Mouse (Mus musculus) intestine, embryonic 16.5 days (tissue): Measurements from ENCODE around the gene Zfp809. TPM values are rescaled to one million over a fixed set of nuclear protein-coding genes. Genes with fewer than 3 reads are reported as not detected.

Experiments used
- ATAC-seq: fragments of 200-750 bp; cut with Nextera tagmentation; 2 replicates; pipeline ENCODE4 v1.8.0; 2017; ENCODE audit warnings: moderate TSS enrichment, moderate library complexity
- H3K27ac ChIP-seq: fragments of 300-500 bp; sonication (generic); 2 replicates; pipeline ENCODE4 v1.5.1; 2014; ENCODE audit warnings: mild to moderate bottlenecking, low read length
- H3K27me3 ChIP-seq: fragments of 300-500 bp; sonication (generic); replicated peaks from 2 replicates; pipeline ENCODE4 v1.6.1; 2014; ENCODE audit warnings: low read length, control low read depth, mixed read lengths; ENCODE audit not compliant: control insufficient read depth, insufficient read depth
- H3K36me3 ChIP-seq: fragments of 300-500 bp; sonication (generic); 2 replicates; pipeline ENCODE4 v1.6.1; 2014; ENCODE audit warnings: low read length, control low read depth; ENCODE audit not compliant: control insufficient read depth, insufficient read depth
- H3K4me1 ChIP-seq: fragments of 300-500 bp; sonication (generic); 2 replicates; pipeline ENCODE4 v1.6.1; 2014; ENCODE audit warnings: low read length, control low read depth, mixed read lengths; ENCODE audit not compliant: control insufficient read depth, insufficient read depth
- H3K4me2 ChIP-seq: fragments of 300-500 bp; sonication (generic); 2 replicates; pipeline ENCODE4 v1.6.1; 2014; ENCODE audit warnings: low read depth, low read length, control low read depth
- H3K4me3 ChIP-seq: fragments of 300-500 bp; sonication (generic); 2 replicates; pipeline ENCODE4 v1.5.1; 2014; ENCODE audit warnings: mild to moderate bottlenecking, low read length
- H3K9ac ChIP-seq: fragments of 300-500 bp; sonication (generic); 2 replicates; pipeline ENCODE4 v1.6.1; 2014; ENCODE audit warnings: low read depth, low read length
- H3K9me3 ChIP-seq: fragments of 300-500 bp; sonication (generic); 2 replicates; pipeline ENCODE4 v1.6.1; 2016; ENCODE audit warnings: low read length, control low read depth; ENCODE audit not compliant: control insufficient read depth
- WGBS: fragments of 180-500 bp; shearing (Covaris S2); extraction: QIAGEN DNeasy Blood & Tissue Kit; methylation state at CpG from one replicate; pipeline ENCODE4 v1.1.7; 2014; 5-methylcytosine and 5-hydroxymethylcytosine counted together
- polyA plus RNA-seq: library from polyadenylated mRNA; unstranded; fragments of >200 nt; fragmentation: Nextera tagmentation; extraction: Ambion mirVana; gene quantifications from 2 replicates; pipeline ENCODE4 v1.2.1, GENCODE M21; 2015

Gene Zfp809
- polyA plus RNA-seq, 1 experiment from 2014 or later: 21.8 TPM

DNA sequence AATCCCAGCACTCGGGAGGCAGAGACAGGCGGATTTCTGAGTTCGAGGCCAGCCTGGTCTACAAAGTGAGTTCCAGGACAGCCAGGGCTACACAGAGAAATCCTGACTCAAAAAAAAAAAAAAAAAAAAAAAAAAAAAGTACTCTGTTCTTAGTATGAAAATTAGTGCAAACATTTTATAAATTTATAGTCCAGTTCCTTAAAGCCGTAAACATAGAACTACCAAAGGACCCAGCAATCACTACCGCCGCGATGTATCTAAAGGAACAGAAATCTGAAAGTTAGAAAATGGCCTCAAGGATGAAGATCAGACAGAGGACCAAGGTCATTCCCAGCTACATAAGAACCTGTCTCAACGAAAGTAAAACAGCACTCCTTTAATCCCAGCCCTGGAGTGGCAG lies 33.3 kb downstream of the Zfp809 start:
- ATAC-seq: no peak
- H3K4me3 ChIP-seq: peak overlapping the region; percentile 74
- H3K9ac ChIP-seq: peak overlapping the region; percentile 84
- peak overlapping the region; percentile 54 for H3K4me2 ChIP-seq
- no peaks in the 10 kb centered on the region for H3K27me3 ChIP-seq
- peak overlapping the region; percentile 20; the same call in 1 of the 2 replicates for H3K27ac ChIP-seq
- no peaks in the 10 kb centered on the region; the same call in 1 of the 2 replicates for H3K4me1 ChIP-seq
- no peaks in the 10 kb centered on the region; the same call in 1 of the 2 replicates for H3K9me3 ChIP-seq
- H3K36me3 ChIP-seq: peaks cover 9% of the 10 kb centered on the region
- WGBS: 81% methylated on average over 8 of the region's 8 CpGs

DNA sequence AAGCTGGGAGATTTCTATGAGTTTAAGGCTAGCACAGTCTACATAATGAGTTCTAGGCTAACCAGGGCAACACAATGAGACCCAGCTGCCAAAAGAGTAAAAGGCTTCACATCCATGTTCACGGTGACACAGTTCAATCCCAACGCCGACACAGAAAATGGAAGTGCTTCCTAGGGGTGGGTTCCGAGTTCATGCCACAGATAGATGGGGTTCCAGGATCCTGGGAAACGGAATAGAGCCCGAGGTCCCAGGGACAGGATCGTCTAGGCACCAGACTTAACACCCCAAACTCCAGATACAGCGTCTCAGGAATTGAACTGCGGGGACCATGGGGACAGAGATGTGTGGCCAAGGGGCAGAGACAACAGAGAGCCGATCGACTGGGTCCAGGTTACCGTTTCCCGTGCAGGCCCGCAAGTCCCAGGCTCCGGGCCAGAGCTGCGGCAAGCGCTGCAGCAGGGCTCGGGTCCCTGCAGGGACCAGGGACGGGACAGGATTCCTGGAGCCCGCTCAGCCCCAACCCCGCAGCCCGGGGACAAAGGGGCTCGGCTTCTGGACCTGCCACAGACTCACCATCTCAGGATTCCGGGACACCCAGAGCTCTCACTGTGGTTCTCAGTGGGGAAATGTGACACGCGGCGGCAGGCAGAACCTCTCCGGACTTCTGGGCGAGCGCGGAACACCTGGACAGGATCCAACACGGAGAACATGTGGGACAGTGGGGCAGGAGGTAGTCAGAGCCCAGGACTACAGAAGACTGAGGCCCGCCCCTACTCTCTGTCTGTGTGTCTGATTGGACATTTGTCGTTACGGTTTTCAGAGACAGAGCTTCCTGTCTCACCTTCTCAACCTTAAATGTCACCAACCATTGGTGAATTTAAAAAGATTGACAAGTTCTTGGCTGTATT lies 33.9 kb downstream of the Zfp809 start, which contains the start of gene Zfp599:
Gene Zfp599, minus strand, starts transcription at position 712 of the 908 bp plus-strand sequence.
- WGBS: 1% methylated on average over 35 of the region's 35 CpGs
- peaks cover 6% of the 10 kb centered on the region; the same call in 1 of the 2 replicates for H3K36me3 ChIP-seq
- peak within 1 kb of the TSS; percentile 54 for H3K4me2 ChIP-seq
- H3K4me1 ChIP-seq: no peaks in the 10 kb centered on the region; the same call in 1 of the 2 replicates
- peak; percentile 100 for ATAC-seq
- peak within 1 kb of the TSS; percentile 74 for H3K4me3 ChIP-seq
- peak within 1 kb of the TSS; percentile 20; the same call in 1 of the 2 replicates for H3K27ac ChIP-seq
- H3K9ac ChIP-seq: peak within 1 kb of the TSS; percentile 84
- H3K27me3 ChIP-seq: no peaks in the 10 kb centered on the region
- H3K9me3 ChIP-seq: no peaks in the 10 kb centered on the region; the same call in 1 of the 2 replicates

DNA sequence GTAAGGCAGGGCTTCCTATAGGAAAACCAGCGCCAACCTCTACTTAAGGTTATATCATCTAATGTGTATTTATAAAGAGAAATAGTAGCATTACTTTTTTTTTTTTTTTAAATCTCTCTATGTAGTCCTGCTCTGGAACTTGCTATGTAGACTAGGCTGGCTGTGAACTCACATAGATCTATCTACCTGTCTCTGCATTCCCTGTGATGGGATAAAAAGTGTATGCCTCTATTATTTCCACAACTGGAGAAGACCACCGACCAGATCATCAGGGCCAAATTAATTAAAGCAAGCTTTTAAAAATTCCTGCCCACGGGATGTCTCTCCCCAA lies 34.5 kb downstream of the Zfp809 start:
- Histone ChIP-seq H3K4me2 (peak overlapping the region; percentile 54), H3K9me3 (no peaks in the 10 kb centered on the region; the same call in 1 of the 2 replicates), H3K9ac (no peak overlapping the region), H3K4me3 (peak overlapping the region; percentile 74), H3K27ac (no peak overlapping the region), H3K36me3 (peaks cover 6% of the 10 kb centered on the region; the same call in 1 of the 2 replicates), H3K27me3 (no peaks in the 10 kb centered on the region), H3K4me1 (no peaks in the 10 kb centered on the region; the same call in 1 of the 2 replicates)
- ATAC-seq: no peak
- 26% methylated on average over 3 of the region's 3 CpGs for WGBS

DNA sequence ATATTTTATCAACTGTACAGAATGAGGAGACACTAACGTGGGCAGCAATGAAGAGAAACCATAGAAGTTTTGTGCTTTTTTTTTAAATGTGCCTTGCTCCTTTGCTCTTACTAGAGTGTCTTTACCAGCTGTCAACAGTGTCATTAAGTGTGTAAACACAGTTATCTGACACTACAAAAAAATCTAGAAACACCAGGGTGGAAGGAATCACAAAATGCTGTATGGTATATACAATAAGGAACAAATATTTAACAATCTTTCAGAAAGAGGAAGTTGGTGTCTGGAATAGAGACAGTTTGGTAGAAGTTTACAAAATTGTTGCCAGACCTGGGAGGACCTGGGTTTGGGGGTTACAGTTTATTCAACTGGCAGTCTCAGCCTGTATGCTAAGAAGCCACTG lies 36.1 kb downstream of the Zfp809 start:
- Histone ChIP-seq H3K4me2 (no peak overlapping the region), H3K27ac (no peak overlapping the region), H3K4me3 (no peak overlapping the region), H3K4me1 (no peaks in the 10 kb centered on the region; the same call in 1 of the 2 replicates), H3K27me3 (no peaks in the 10 kb centered on the region), H3K36me3 (no peaks in the 10 kb centered on the region), H3K9me3 (no peaks in the 10 kb centered on the region), H3K9ac (no peak overlapping the region)
- no peak for ATAC-seq
- WGBS: 56% methylated on average over 1 of the region's 1 CpGs

DNA sequence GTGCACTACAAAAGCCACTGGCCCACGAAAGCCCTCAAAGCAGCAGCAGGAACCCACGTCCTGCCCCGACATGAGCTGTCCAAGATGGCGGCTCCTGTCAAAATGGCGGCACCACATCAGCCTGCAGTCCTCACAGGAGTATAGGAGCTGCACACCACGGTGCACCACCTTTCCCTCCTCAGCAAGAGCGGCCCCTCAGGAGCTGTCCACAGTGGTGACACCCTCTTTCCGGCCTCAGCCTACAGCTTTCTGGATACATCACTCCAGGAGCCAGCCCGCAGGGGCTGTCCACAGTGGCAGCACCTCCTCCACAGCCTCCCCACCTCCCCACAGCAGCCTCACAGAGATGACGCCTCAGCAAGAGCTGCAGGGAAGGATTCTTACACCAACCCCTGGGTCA lies 37.1 kb downstream of the Zfp809 start:
- Histone ChIP-seq H3K4me2 (no peak overlapping the region), H3K9ac (no peak overlapping the region), H3K36me3 (no peaks in the 10 kb centered on the region), H3K4me3 (no peak overlapping the region), H3K27ac (no peak overlapping the region), H3K4me1 (no peaks in the 10 kb centered on the region; the same call in 1 of the 2 replicates), H3K9me3 (no peaks in the 10 kb centered on the region), H3K27me3 (no peaks in the 10 kb centered on the region)
- ATAC-seq: no peak
- WGBS: 85% methylated on average over 10 of the region's 10 CpGs

DNA sequence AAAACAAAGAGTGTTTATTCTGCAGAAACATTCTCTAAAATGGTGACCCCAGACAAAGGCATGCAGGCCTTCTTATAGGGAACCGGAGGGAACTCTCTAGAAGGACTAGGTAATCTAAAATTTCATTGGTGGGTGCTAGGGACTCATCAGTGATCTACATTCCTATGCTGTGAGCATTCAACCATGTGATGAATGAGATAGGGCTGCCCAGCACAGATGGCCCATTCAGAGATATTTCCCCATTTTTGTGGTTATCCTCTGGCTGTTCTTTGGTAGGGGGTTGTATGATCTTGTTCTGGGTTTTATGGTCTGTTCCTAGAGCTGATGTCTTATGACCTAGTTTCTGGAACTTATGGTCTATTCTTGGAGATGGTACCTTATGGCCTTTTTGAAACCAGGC lies 43.4 kb downstream of the Zfp809 start:
- Histone ChIP-seq H3K27ac (no peak overlapping the region), H3K4me1 (no peaks in the 10 kb centered on the region), H3K36me3 (no peaks in the 10 kb centered on the region), H3K4me2 (no peak overlapping the region), H3K9me3 (no peaks in the 10 kb centered on the region), H3K27me3 (no peaks in the 10 kb centered on the region), H3K9ac (no peak overlapping the region), H3K4me3 (no peak overlapping the region)
- no peak for ATAC-seq
- 90% methylated on average over 1 of the region's 1 CpGs for WGBS

DNA sequence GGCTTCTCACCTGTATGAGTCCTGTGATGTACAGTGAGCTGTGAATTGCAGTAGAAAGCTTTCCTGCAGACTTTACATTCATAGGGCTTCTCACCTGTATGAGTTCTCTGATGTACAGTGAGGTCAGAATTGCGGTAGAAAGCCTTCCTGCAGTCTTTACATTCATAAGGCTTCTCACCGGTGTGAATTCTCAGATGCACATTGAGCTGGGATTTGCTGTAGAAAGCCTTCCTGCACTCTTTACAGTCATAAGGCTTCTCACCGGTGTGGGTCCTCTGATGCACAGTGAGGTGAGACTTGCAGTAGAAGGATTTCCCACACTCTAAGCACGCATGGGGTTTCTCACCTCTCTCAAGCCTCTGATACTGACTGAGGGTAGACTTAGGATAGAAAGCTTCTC lies 53.2 kb downstream of the Zfp809 start:
- no peaks in the 10 kb centered on the region for H3K27me3 ChIP-seq
- H3K4me2 ChIP-seq: no peak overlapping the region
- H3K4me1 ChIP-seq: no peaks in the 10 kb centered on the region
- H3K9ac ChIP-seq: no peak overlapping the region
- no peak for ATAC-seq
- H3K36me3 ChIP-seq: peaks cover 58% of the 10 kb centered on the region
- WGBS: 98% methylated on average over 4 of the region's 4 CpGs
- H3K27ac ChIP-seq: no peak overlapping the region
- no peak overlapping the region for H3K4me3 ChIP-seq
- H3K9me3 ChIP-seq: peaks cover 40% of the 10 kb centered on the region

Other genes with a start within 250 kb of the Zfp809 start
- 1.7 and 2.0 TPM in 2 replicates for gene Rgl3, start 236.3 kb upstream of the Zfp809 start, polyA plus RNA-seq
- 0.28 and 0.54 TPM in 2 replicates for gene Ccdc151, start 223.1 kb upstream of the Zfp809 start, polyA plus RNA-seq
- gene Prkcsh, start 222.9 kb upstream of the Zfp809 start, polyA plus RNA-seq: 121 and 125 TPM in 2 replicates
- gene Elavl3, start 173.7 kb upstream of the Zfp809 start, polyA plus RNA-seq: 1.5 and 1.9 TPM in 2 replicates
- not detected in 2 replicates for gene Gm49318, start 154.5 kb upstream of the Zfp809 start, polyA plus RNA-seq
- gene Zfp653, start 154.3 kb upstream of the Zfp809 start, polyA plus RNA-seq: 9.2 and 9.7 TPM in 2 replicates
- gene Ecsit, start 140.3 kb upstream of the Zfp809 start, polyA plus RNA-seq: 50.8 and 54.2 TPM in 2 replicates
- 324 and 348 TPM in 2 replicates for gene Cnn1, start 126.5 kb upstream of the Zfp809 start, polyA plus RNA-seq
- gene Elof1, start 108.5 kb upstream of the Zfp809 start, polyA plus RNA-seq: 134 and 157 TPM in 2 replicates
- gene Acp5, start 90.0 kb upstream of the Zfp809 start, polyA plus RNA-seq: 78.2 and 87.5 TPM in 2 replicates
- 93.1 and 94.5 TPM in 2 replicates for gene Pigyl, start 68.9 kb upstream of the Zfp809 start, polyA plus RNA-seq
- 0.58 and 0.65 TPM in 2 replicates for gene Zfp872, start 37.6 kb upstream of the Zfp809 start, polyA plus RNA-seq
- gene Zfp599, start 34.2 kb downstream of the Zfp809 start, polyA plus RNA-seq: 3.1 and 3.9 TPM in 2 replicates
- gene Zfp810, start 81.9 kb downstream of the Zfp809 start, polyA plus RNA-seq: 11.8 and 12.7 TPM in 2 replicates
- gene Anln, start 163.5 kb downstream of the Zfp809 start, polyA plus RNA-seq: 35.7 and 36.0 TPM in 2 replicates
- 3.0 and 3.4 TPM in 2 replicates for gene 9530077C05Rik, start 185.8 kb downstream of the Zfp809 start, polyA plus RNA-seq
- gene Gm17545, start 228.6 kb downstream of the Zfp809 start, polyA plus RNA-seq: not detected in 2 replicates
- gene Rp9, start 244.0 kb downstream of the Zfp809 start, polyA plus RNA-seq: 58.3 and 58.4 TPM in 2 replicates